Mouse (Mus musculus): ENCODE measurements at regions not wholly inside any gene's neighbourhood (a gene's known extent, or its start where the extent isn't known, plus 50 kb on each side); places are given as distances from the start of the nearest gene placed in this dataset.

GRCm38 (mm10) chr12:5633971-5634370 is 258.5 kb upstream of the Klhl29 start:
- Histone ChIP-seq H3K4me1 (peaks cover 16% of the 10 kb centered on the region), H3K4me2 (no peak overlapping the region), H3K27ac (no peak overlapping the region), H3K4me3 (no peak overlapping the region), H3K9ac (no peak overlapping the region), H3K36me3 (no peaks in the 10 kb centered on the region), H3K27me3 (no peaks in the 10 kb centered on the region), H3K9me3 (no peaks in the 10 kb centered on the region)
- WGBS = 80% methylated on average over 3 of the region's 3 CpGs
- no peak for ATAC-seq (ENCODE audit: insufficient number of reproducible peaks, insufficient read depth, low FRiP score, low TSS enrichment, low read depth)

GRCm38 (mm10) chr12:5601084-5601654 is 225.7 kb upstream of the Klhl29 start:
- Histone ChIP-seq H3K4me1 (no peaks in the 10 kb centered on the region), H3K4me3 (no peak overlapping the region), H3K9me3 (no peaks in the 10 kb centered on the region), H3K27me3 (no peaks in the 10 kb centered on the region), H3K27ac (no peak overlapping the region), H3K36me3 (no peaks in the 10 kb centered on the region), H3K4me2 (no peak overlapping the region), H3K9ac (no peak overlapping the region)
- 49% methylated on average over 9 of the region's 9 CpGs for WGBS
- no peak for ATAC-seq (ENCODE audit: insufficient number of reproducible peaks, insufficient read depth, low FRiP score, low TSS enrichment, low read depth)

- Histone ChIP-seq H3K9me3 (no peaks in the 10 kb centered on the region), H3K27me3 (no peaks in the 10 kb centered on the region), H3K36me3 (no peaks in the 10 kb centered on the region), H3K27ac (no peak overlapping the region), H3K4me2 (no peak overlapping the region), H3K4me1 (no peaks in the 10 kb centered on the region), H3K9ac (no peak overlapping the region), H3K4me3 (no peak overlapping the region)
- ATAC-seq (ENCODE audit: insufficient number of reproducible peaks, insufficient read depth, low FRiP score, low TSS enrichment, low read depth) = no peak
- 87% methylated on average over 1 of the region's 1 CpGs for WGBS
Observed at GRCm38 (mm10) chr12:5599426-5599825, 223.9 kb upstream of the Klhl29 start.

GRCm38 (mm10) chr12:5598961-5599360 is 223.5 kb upstream of the Klhl29 start:
- Histone ChIP-seq H3K27ac (no peak overlapping the region), H3K4me1 (no peaks in the 10 kb centered on the region), H3K9ac (no peak overlapping the region), H3K4me3 (no peak overlapping the region), H3K9me3 (no peaks in the 10 kb centered on the region), H3K4me2 (no peak overlapping the region), H3K27me3 (no peaks in the 10 kb centered on the region), H3K36me3 (no peaks in the 10 kb centered on the region)
- no peak for ATAC-seq (ENCODE audit: insufficient number of reproducible peaks, insufficient read depth, low FRiP score, low TSS enrichment, low read depth)
- WGBS = 81% methylated on average over 4 of the region's 4 CpGs

GRCm38 (mm10) chr12:5572831-5573230 is 197.3 kb upstream of the Klhl29 start:
- Histone ChIP-seq H3K36me3 (no peaks in the 10 kb centered on the region), H3K27me3 (no peaks in the 10 kb centered on the region), H3K4me3 (no peak overlapping the region), H3K4me2 (no peak overlapping the region), H3K9ac (no peak overlapping the region), H3K27ac (no peak overlapping the region), H3K4me1 (no peaks in the 10 kb centered on the region), H3K9me3 (no peaks in the 10 kb centered on the region)
- 54% methylated on average over 6 of the region's 6 CpGs for WGBS
- no peak for ATAC-seq (ENCODE audit: insufficient number of reproducible peaks, insufficient read depth, low FRiP score, low TSS enrichment, low read depth)

GRCm38 (mm10) chr12:5568941-5569340 is 193.5 kb upstream of the Klhl29 start:
- 85% methylated on average over 5 of the region's 5 CpGs for WGBS
- no peak for ATAC-seq (ENCODE audit: insufficient number of reproducible peaks, insufficient read depth, low FRiP score, low TSS enrichment, low read depth)
- no peak overlapping the region for H3K27ac ChIP-seq
- H3K36me3 ChIP-seq = no peaks in the 10 kb centered on the region
- H3K4me1 ChIP-seq = peaks cover 7% of the 10 kb centered on the region; the same call in 1 of the 2 replicates
- H3K9me3 ChIP-seq = no peaks in the 10 kb centered on the region
- H3K27me3 ChIP-seq = no peaks in the 10 kb centered on the region
- no peak overlapping the region for H3K4me2 ChIP-seq
- H3K4me3 ChIP-seq = no peak overlapping the region
- no peak overlapping the region for H3K9ac ChIP-seq

- Histone ChIP-seq H3K36me3 (no peaks in the 10 kb centered on the region), H3K9me3 (no peaks in the 10 kb centered on the region), H3K9ac (no peak overlapping the region), H3K27me3 (no peaks in the 10 kb centered on the region), H3K27ac (no peak overlapping the region), H3K4me3 (no peak overlapping the region), H3K4me2 (no peak overlapping the region), H3K4me1 (peaks cover 7% of the 10 kb centered on the region; the same call in 1 of the 2 replicates)
- WGBS = 14% methylated on average over 2 of the region's 2 CpGs
- ATAC-seq (ENCODE audit: insufficient number of reproducible peaks, insufficient read depth, low FRiP score, low TSS enrichment, low read depth) = no peak
Observed at GRCm38 (mm10) chr12:5566231-5566630, 190.7 kb upstream of the Klhl29 start.

- Histone ChIP-seq H3K4me2 (no peak overlapping the region), H3K9me3 (no peaks in the 10 kb centered on the region), H3K27me3 (no peaks in the 10 kb centered on the region), H3K36me3 (no peaks in the 10 kb centered on the region), H3K27ac (no peak overlapping the region), H3K4me1 (peaks cover 7% of the 10 kb centered on the region), H3K9ac (no peak overlapping the region), H3K4me3 (no peak overlapping the region)
- 42% methylated on average over 4 of the region's 4 CpGs for WGBS
- ATAC-seq (ENCODE audit: insufficient number of reproducible peaks, insufficient read depth, low FRiP score, low TSS enrichment, low read depth) = no peak
Observed at GRCm38 (mm10) chr12:5552607-5553006, 177.1 kb upstream of the Klhl29 start.

GRCm38 (mm10) chr12:5551901-5552300 is 176.4 kb upstream of the Klhl29 start:
- Histone ChIP-seq H3K27me3 (no peaks in the 10 kb centered on the region), H3K4me3 (no peak overlapping the region), H3K4me2 (no peak overlapping the region), H3K9ac (no peak overlapping the region), H3K9me3 (no peaks in the 10 kb centered on the region), H3K4me1 (peaks cover 7% of the 10 kb centered on the region), H3K27ac (no peak overlapping the region), H3K36me3 (no peaks in the 10 kb centered on the region)
- ATAC-seq (ENCODE audit: insufficient number of reproducible peaks, insufficient read depth, low FRiP score, low TSS enrichment, low read depth) = no peak
- 62% methylated on average over 2 of the region's 2 CpGs for WGBS

- no peaks in the 10 kb centered on the region for H3K36me3 ChIP-seq
- H3K4me1 ChIP-seq = peaks cover 7% of the 10 kb centered on the region
- H3K4me3 ChIP-seq = no peak overlapping the region
- no peaks in the 10 kb centered on the region for H3K9me3 ChIP-seq
- H3K27ac ChIP-seq = no peak overlapping the region
- no peaks in the 10 kb centered on the region for H3K27me3 ChIP-seq
- H3K4me2 ChIP-seq = no peak overlapping the region
- ATAC-seq (ENCODE audit: insufficient number of reproducible peaks, insufficient read depth, low FRiP score, low TSS enrichment, low read depth) = no peak
- 10% methylated on average over 7 of the region's 7 CpGs for WGBS
- H3K9ac ChIP-seq = no peak overlapping the region
Observed at GRCm38 (mm10) chr12:5549796-5550195, 174.3 kb upstream of the Klhl29 start.

GRCm38 (mm10) chr12:5547698-5548097 is 172.2 kb upstream of the Klhl29 start:
- H3K4me1 ChIP-seq = peaks cover 7% of the 10 kb centered on the region
- no peak overlapping the region for H3K4me3 ChIP-seq
- H3K36me3 ChIP-seq = no peaks in the 10 kb centered on the region
- no peak for ATAC-seq (ENCODE audit: insufficient number of reproducible peaks, insufficient read depth, low FRiP score, low TSS enrichment, low read depth)
- no peak overlapping the region for H3K27ac ChIP-seq
- no peaks in the 10 kb centered on the region for H3K9me3 ChIP-seq
- H3K9ac ChIP-seq = no peak overlapping the region
- no peaks in the 10 kb centered on the region for H3K27me3 ChIP-seq
- no peak overlapping the region for H3K4me2 ChIP-seq
- 86% methylated on average over 5 of the region's 5 CpGs for WGBS

- H3K27me3 ChIP-seq = no peaks in the 10 kb centered on the region
- H3K4me3 ChIP-seq = no peak overlapping the region
- no peak overlapping the region for H3K4me2 ChIP-seq
- no peaks in the 10 kb centered on the region for H3K9me3 ChIP-seq
- no peaks in the 10 kb centered on the region for H3K4me1 ChIP-seq
- H3K9ac ChIP-seq = no peak overlapping the region
- ATAC-seq (ENCODE audit: insufficient number of reproducible peaks, insufficient read depth, low FRiP score, low TSS enrichment, low read depth) = no peak
- no peaks in the 10 kb centered on the region for H3K36me3 ChIP-seq
- H3K27ac ChIP-seq = no peak overlapping the region
Observed at GRCm38 (mm10) chr12:5542701-5543100, 167.2 kb upstream of the Klhl29 start.

- Histone ChIP-seq H3K4me2 (no peak overlapping the region), H3K36me3 (no peaks in the 10 kb centered on the region), H3K9ac (no peak overlapping the region), H3K27ac (no peak overlapping the region), H3K4me1 (peaks cover 19% of the 10 kb centered on the region), H3K9me3 (no peaks in the 10 kb centered on the region), H3K27me3 (no peaks in the 10 kb centered on the region), H3K4me3 (no peak overlapping the region)
- no peak for ATAC-seq (ENCODE audit: insufficient number of reproducible peaks, insufficient read depth, low FRiP score, low TSS enrichment, low read depth)
- 71% methylated on average over 4 of the region's 4 CpGs for WGBS
Observed at GRCm38 (mm10) chr12:5496299-5496698, 120.8 kb upstream of the Klhl29 start.
